Mouse (Mus musculus) lung, postnatal 14 days (tissue): Measurements from ENCODE around the gene Zfand5.
"Not testable (repeated sequence)": the region's sequence is repeated elsewhere in the genome, so short reads cannot be mapped to it uniquely, and the experiment has no call there.

Experiments
- DNase-seq: peaks from one replicate; pipeline ENCODE4 v3.0.0; 2021

Gene Zfand5

DNA sequence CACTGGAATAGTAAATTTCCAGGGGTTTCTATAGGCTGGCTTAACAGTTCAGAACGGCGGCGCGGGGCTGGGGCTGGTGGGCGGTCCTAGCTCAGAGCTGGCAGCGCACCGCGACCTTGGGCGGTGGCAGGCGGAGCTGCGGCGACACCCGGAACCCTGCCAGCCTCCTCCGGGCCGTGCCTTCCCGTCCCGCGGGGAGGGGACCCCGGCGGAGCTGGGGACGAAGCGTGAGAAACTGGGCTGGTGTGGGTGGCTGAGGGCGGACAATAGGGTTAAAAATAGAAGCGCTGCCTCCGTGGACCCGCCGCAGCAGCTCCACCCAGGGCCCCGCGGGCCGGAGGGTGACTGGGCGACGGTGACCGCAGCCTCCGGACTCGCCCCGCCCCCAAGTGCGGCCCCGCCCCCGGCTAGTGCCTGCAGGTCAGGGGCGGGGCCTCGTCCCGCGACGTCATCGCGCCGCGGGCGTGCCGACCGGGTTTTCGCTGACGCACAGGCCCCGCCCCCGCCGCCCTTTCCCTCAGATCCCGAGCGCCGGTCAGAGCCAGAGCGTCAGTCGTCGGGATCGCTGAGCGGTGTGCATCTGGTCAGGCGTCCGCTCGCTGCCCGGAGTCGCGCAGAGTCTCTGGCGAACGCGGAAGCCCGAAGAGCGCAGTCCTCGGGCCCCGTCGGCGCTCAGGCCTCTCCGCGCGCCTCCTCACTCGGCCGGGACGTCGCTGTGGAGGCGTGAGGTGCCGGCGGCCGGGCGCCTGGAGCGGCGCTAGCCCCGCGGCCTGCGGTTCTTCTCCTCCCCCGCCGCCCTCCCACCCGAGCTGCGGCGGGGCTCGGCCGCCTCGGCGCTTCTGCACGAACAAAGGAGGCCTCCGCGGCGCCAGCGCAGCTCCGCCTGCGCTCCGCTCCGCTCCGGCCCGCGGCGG, at the start of gene Zfand5:
Zfand5 (plus strand) TSS at position 538 of the 914 bp plus-strand sequence.
- peak; percentile 100 for DNase-seq

DNA sequence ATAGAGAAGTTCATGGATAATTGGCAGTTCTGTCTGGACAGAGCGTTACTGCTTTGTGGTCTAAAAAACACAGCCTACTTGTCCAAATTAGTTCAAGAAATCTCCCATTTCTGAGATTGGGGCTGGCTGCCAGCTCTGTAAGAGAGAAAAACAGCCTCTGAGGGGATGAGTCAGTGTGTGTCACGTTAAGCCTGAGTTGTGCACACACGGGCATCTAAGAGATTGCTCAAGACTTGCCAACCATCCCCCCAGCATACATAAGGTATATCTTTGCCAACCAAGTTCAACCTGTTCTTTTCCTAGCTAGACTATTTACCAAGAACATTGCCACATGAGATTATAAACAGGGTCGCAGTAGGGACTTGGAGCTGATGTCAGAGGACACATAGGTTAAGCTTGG, 44.9 kb upstream of the Zfand5 start:
- DNase-seq, result peak; percentile 13

DNA sequence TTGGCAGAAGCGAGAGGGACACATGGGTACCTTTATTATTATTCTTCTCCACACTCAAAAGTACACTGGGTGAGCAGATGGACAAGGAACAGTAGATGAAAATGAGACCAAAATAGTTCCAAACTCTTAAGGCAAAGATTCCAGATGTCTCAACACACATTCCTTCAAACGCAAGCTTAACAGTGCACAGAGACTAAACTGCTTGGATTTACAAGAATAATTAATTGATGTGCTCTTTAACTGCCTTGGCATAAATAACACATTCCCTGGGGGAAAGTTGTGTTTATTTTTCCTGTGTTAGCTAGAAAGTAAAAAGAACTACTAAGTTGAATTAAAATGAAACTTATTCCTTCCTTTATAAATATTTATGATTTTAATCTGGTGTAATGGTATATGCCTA, 44.3 kb upstream of the Zfand5 start:
- no peak for DNase-seq

DNA sequence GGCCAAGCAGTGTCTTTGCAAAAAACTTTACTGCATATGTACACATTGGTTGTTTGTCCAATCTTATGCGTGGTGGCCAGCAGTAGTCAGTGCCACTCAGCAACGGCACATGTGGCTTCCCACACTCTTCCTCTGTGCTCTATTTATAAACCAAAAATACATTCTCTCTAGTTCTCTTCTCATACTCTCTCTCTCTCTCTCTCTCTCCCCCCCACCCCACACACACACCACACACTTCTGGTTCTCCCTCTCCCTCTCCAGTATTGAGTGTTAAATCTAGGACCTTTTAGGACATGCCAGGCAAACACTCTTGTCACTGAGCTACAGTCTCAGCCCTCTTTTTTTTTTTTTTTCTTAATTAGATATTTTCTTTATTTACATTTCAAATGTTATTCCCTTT, 23.3 kb upstream of the Zfand5 start:
- not testable (repeated sequence) for DNase-seq

DNA sequence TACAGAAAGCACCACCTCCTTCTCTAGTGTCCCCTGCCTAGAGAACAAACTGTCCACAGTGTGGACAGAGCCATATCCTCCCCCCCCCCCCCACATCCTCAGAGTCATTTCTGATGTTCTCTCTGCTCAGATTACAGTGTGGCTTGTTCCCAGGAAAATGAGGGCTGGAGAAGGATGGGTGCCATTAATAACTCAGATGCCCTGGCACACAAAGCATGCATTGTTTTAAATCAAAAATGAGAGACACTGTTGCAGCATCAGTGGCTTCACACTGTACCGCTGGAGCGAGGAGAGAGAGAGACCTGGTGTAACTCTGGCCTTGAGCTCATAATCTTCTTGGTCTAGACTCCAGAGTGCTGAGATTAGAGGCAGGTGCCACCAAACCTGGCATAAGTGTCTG, 18.2 kb upstream of the Zfand5 start:
- DNase-seq, result no peak

DNA sequence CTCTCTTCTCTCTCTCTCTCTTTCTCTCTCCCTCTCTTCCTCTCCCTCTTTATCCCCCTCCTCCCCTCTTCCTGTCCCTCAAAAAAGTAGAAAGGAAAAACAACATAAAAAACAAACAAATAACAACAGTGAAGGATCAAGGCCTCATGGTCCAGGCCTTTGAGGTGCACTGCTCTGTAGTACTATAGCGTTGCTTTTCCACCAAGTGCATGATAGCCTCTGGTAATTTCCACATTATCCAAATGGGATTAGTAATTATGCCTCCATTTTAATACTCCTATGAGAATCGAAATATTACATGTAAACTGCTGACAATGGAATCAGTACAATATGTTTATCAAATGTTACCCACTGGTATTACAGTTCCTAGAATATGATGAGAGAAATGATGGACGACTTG, 16.2 kb upstream of the Zfand5 start:
- no peak for DNase-seq

DNA sequence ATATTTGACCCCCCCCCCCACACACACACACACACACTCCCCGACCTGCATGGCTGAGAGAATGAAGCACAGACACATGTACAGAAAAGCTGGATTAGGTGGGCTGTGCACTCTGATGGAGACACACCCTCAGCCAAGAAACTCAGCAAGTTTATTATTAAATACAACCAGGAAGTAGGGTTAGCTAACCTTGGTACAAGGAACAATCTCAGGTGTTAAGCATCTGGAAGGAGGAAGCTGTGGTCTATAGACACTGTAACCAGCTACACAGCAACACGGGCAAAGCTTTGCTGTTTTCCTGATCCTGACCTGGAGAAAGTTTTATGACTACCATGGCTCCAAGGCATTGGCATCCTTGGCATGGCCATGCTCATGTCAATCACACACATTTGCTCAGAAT, 12.6 kb upstream of the Zfand5 start:
- no peak for DNase-seq

DNA sequence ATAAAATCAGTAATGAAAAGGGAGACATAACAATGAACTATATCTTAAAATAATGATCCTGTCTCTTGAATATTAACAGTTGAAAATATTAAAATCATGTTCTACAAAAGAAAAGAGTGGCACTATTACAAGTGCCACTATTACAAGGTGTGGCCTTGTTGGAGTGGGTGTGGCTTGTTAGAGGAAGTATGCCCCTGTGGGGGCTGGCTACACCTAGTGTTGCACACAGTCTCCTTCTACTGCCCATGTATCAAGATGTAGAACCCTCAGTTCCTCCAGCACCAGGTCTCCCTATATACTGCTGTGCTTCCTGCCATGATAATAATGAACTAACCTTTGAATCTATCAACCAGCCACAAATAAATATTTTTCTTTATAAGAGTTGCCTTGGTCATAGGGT, 11.8 kb upstream of the Zfand5 start:
- no peak for DNase-seq

DNA sequence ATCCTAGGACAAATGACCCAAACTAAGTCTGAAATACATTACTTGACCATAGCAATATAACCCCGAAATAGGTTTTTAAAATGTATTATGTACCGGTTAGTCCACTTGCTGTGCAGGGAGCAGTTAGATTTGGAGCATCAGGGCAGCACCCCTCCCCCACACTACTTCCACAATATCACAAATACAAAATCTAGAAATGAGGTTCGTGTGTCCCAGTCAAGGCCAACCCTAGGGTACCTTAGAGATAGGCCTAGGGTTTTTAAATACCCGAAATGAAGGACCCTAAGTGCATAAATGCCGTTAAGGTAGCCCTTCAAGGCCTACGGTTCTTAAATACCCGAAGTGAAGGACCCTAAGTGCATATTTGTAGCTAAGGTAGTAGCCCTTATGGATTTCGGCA, 892 bp upstream of the Zfand5 start:
- DNase-seq, result peak; percentile 8

DNA sequence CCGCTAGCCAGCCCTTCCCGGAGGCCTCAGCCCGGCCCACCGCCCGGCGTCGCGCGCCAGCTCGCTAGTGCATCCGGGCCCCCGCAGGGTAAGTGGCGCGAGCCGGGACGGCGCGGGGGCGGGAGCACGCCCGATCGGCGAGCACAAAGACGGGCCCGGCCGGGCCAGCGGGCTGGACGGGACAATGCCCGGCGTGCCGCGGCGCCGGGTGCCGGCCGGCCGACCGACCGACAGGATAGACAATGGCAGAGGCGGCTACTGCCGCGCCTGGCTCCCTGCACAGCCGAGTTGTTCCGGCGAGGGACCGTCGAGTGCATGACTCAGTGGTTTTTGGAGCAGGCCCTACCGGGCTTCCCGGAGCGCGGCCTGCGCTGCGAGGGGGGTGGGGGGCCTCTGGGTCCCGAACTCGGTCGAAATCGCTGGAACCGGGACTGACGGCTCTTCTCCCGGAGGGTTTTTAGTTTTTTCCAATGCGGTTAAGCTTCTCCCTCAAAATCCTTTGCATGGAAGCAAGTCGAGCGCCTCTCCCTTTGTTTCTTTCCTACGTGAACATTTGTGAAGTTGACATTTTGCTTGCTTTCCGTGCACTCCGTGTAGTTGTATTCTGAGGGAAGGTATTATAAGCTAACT, 692 bp downstream of the Zfand5 start:
- DNase-seq, result peak; percentile 71

DNA sequence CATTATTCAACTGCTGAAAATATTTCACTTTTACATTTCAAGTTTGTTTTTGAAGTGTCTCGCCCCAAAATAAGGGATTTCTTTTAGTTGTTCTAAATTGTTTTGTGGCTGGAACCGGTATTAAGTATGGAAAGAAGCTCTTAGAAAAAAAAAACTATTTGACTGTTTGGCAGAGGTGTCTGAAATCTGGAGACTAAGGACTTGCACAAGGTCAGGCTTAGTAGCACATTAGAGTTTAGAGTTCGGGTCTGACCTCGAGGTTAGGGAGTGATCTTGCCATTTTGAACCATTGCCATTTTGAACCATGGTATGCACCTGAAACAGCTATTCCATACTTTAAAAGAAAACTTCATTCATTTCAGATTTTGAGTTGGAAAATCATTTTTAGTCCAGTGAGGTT, 1.4 kb downstream of the Zfand5 start:
- no peak for DNase-seq

DNA sequence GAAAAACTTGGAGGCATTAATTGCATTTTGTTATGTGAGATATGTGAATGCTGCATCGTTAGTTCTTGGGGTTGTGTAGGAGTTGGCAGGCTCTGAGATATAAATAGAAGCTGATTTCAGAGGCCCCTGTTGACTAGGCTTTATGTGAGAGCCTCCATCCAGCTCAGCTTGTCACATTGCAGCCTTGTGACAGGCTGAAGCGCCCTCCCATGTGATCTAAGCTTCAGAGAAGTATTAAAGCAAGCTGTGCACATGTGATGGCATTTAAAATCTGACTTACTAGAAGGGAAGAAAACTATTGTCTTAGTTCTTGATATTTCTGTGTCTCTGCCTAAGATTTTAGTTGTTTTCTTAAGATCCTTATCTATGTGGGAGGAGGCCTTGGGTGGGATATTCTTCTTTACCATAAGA, 2.1 kb downstream of the Zfand5 start:
- DNase-seq, result peak; percentile 57

DNA sequence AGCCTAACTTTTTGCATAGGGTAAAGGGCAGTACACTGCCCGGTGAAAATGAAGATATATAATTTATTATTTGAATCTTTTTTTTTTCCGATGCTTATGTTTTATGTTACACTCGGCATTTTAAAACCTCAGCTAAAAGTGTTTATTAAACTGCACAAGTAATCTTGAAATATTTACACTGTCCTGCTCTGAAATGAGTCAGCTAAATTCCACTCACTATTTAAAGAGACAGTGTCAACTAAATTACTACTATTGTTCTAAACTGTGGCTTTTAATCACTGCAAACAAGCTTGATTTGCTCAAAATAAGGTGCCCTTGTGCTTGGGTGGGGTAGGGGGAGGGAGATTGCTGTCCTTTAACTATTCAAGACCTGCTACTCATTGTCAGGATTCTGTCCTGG, 2.6 kb downstream of the Zfand5 start:
- no peak for DNase-seq

DNA sequence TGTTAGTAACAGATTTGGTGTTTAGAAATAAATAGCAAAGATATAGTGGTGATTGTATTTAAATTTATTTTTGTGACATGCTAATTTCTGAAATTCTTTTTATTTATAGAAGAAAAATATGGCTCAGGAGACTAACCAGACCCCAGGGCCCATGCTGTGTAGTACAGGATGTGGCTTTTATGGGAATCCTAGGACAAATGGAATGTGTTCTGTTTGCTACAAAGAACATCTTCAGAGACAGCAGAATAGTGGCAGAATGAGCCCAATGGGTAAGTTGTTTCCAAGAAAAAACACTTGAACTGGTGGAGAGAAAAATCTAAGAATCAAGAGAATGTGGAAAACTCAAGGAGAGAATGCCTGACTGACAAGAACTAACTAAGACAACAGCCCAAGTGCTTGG, 4.2 kb downstream of the Zfand5 start:
- no peak for DNase-seq

DNA sequence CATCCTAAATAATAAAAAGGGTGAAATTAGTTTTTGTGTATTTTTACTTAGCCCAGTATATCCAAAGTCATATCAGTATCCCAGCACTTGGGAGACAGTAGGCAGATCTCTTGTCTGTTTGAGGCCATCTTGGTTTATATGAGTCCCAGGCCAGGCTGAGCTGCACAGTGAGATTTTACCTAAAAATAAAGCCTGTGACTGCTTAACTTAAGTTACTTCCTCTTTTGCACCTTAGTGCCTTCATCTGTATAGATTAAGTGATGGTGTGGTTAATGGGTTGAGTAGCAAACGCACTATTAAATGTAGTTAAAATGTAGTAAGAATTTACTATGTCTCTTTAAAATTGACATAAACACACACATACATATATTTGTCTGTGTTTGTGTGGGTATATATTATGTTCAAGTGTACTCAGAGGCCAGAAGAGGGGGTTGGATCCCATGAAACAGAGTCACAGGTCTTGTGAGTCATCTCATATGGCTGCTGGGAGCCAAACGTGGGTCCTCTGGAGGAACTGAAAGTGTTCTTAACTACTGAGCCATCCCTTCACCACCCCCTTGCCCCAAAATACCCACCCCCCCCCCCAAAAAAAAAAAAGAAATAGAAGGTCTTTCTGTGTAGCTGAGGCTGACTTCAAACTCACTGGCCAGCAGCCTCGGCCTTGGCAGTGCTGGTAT, 14.5 kb downstream of the Zfand5 start:
- DNase-seq, result no peak

DNA sequence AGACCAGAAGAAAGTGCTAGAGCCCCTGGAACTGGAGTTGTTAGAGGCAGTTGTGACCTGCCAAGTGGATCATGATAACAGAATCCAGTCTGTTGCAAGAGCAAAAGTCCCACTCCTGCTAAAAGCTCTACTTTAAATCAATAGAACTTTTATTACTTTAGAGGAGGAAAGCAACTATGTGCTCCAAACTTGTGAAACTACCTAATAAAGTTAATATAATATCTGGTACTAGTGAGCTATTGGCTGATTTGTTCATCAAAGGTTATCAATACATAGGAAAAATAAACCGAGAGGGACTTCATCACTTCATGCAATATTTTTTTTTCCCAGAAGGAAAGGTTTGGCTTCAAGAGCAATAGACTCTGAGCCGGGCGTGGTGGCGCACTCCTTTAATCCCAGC, 25.3 kb downstream of the Zfand5 start:
- no peak for DNase-seq

DNA sequence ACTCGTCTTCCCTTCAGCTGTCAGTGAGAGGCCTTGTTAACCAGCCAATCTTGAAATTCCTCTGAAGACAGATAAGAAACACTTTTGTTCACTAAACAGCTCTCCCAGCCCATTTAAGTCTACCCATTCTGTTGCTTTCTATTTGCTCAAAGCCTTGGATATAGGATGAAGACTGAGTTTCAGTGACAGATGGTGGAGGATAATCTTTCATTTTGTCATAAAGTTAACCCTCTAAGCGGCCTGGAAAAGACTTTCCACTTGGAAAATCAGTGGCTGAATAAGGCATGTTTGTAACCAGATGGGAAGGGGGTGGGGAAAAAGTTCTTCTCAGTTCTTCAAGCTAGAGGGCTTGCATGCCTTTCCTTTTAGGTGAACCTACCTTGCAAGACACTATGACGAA, 29.7 kb downstream of the Zfand5 start:
- no peak for DNase-seq

DNA sequence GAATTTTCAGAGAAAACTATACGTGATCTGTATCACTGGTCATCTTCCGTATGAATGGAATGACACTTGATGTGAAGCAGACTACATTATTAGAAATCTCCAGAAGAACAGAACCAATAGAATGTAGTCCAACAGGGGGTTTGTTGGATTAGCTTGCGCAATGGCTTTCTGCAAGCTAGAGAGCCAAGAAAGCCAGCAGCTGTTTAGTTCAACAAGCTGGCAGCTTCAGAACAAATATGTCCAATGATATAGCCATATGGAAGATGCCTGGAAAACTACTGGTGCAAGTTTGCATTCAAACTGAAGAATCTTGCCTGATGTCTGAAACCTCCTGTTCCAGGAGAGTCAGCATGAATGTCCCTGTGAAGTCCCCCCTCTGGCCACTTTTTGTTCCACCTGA, 35.7 kb downstream of the Zfand5 start:
- DNase-seq, result no peak

DNA sequence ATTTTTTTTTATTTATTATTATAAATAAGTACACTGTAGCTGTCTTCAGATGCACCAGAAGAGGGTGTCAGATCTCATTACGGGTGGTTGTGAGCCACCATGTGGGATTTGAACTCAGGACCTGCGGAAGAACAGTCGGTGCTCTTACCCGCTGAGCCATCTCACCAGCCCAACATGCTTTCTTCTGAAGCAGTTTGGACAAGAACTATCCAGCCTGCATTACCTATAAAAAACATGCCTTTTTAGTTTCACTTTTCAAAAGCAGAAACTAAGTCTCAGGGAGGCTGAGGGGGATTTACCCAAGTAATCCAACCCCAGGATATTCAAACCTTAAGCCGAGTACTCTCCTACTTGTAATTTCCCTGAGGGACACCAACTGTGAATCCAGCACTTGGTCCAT, 38.3 kb downstream of the Zfand5 start:
- DNase-seq, result not testable (repeated sequence)

DNA sequence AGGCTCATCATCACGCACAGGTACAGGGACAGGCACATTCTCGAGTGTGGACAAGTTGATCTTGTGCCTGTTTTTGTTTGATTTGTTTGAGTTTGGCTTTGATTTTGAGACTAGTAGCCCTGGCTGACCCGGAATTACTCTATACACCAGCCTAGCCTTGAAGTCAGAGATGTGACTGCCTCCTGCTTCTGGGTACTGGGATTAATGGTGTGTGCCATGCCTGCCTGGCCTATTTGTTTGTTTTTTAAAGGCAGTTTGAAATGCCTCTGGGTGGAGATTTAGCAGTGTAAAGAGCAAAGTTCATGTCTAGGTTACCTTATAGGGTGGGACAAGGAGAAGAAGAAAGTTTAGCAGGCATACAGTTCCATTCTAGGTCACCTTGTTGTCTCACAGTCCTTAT, 43.6 kb downstream of the Zfand5 start:
- DNase-seq, result no peak

DNA sequence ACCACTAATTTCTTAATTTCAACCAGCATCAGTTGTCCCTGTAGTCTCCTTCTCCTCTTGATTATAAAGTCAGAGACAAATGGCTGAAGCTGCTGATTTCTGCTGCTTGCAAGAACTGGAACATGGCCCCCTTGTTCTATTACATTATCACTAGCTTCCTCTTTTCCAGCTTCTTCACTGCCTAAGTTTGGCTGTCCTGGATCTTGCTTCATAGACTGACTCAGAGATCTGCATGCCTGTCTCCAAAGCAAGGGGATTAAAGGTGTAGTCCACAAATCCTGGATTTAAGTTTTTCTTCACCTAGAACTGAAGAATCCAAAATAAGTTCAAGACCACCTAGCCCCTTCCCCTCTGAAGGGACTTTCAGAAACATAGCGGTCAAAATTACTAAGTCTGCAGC, 47.5 kb downstream of the Zfand5 start:
- no peak for DNase-seq

DNA sequence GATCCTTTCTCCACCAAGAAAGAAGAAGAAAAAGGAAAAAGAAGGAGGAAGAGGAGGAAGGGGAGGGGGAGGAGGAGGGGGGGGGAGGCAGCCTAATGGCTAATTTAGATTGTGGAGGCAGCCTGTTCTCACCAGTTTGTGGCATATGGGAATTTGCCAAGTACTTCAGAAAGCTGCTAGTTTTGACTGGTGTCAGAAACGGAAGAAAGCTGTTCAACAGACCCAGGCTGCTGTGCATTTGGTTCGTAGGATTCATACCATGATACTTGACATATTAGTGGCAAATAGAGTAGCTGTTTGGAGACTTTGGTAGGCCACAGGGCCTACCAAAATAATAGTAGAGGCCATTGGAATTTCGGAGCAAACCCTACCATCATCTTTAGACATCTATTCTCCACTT, 53.3 kb downstream of the Zfand5 start:
- DNase-seq, result no peak

DNA sequence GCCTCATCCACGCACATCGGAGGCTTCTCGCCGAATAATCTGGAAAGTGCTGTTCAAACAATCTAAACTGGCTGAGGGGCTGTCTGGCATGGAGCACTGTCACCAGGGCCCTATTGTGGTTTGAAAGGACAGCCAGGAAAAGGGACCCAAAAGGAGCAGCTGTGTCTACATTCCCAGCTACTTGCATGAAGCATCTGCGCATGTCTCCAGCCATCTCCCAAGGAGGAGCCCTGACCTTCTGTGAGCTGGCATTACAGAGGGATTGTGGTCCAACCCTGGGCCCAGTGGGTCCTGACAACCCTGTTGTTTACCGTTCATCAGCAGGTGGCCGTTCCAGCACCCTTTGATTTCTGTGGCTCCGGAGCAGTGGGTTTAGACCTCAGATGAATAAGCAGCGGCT, 56.9 kb downstream of the Zfand5 start:
- no peak for DNase-seq

DNA sequence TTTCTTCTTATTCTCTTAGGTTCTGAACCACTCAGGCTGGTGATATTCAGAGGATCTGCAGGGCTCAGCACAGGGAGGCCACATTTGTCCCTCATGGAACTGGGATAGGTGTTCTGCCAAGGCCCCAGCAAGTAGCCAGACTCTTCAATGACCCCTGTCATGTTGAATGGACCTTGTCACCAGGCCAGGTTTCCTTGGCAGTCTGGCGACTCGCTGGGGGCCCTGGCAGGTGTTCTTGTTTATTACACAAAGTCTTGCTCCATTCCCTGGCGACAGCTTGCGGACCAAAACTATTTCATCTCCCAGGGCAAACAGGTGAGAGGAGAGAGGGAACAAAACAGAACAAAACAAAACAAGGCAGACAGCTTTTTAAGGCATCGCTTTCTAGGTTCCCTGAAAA, 57.7 kb downstream of the Zfand5 start:
- peak; percentile 29 for DNase-seq
